Mouse (Mus musculus) erythroblast, embryonic 14.5 days (primary cell): ENCODE results near the gene Scaf1. TPM values are rescaled to one million over a fixed set of nuclear protein-coding genes. Genes with fewer than 3 reads are reported as not detected.
A peak's percentile ranks its signal among the peaks of the same experiment; 100 is the strongest.

Source experiments
- H3K27me3 ChIP-seq: 2 replicates; pipeline ENCODE4 v1.6.1; 2012; ENCODE audit warnings: inconsistent platforms; ENCODE audit not compliant: control insufficient read depth
- H3K36me3 ChIP-seq: 2 replicates; pipeline ENCODE4 v1.6.1; 2012; ENCODE audit warnings: mild to moderate bottlenecking, inconsistent platforms; ENCODE audit not compliant: control insufficient read depth
- H3K4me1 ChIP-seq: 2 replicates; pipeline ENCODE4 v1.6.1; 2012; ENCODE audit warnings: inconsistent platforms; ENCODE audit not compliant: control insufficient read depth
- H3K4me3 ChIP-seq: replicated peaks from 2 replicates; pipeline ENCODE3; 2012; ENCODE audit warnings: moderate library complexity, mild to moderate bottlenecking, inconsistent platforms
- H3K9me3 ChIP-seq: 2 replicates; pipeline ENCODE4 v1.6.1; 2012; ENCODE audit warnings: low read length, inconsistent platforms, mixed read lengths; ENCODE audit not compliant: control insufficient read depth
- GATA1 ChIP-seq: IDR thresholded peaks from 2 replicates; pipeline ENCODE4 v1.6.1; 2012; ENCODE audit warnings: low read length, inconsistent platforms, mixed read lengths
- TAL1 ChIP-seq: IDR thresholded peaks from 3 replicates; pipeline ENCODE4 v1.6.1; 2012; ENCODE audit warnings: low read length, inconsistent platforms, mixed read lengths
- polyA plus RNA-seq: library from polyadenylated mRNA; stranded (reverse); fragments of >175 nt; gene quantifications from 2 replicates; pipeline ENCODE4 v1.2.3, GENCODE M21; 2012

The Scaf1 gene
- polyA plus RNA-seq, 1 experiment = 29.6 TPM

DNA sequence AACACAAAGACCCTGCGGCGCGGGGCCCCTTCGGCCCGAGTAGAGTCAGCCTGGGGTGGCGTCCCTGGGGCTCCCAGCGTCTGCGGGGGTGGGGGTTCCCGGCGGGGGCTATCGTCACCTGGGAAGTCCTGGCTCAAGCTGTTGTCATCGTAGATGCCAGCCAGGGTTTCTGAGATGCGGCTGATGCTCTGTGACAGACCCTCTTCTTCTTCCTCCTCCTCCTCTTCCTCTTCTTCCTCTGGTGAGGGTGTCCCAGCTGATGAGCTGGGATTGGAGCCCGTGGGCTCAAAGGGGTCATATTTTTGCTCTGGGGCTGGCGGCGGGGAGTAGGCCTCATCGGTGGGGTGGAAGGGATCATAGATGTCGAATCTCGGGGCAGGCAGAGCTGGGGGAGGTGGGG lies 7.8 kb downstream of the Scaf1 start:
- Histone ChIP-seq H3K9me3 (peaks cover 18% of the 10 kb centered on the region), H3K36me3 (peaks cover 99% of the 10 kb centered on the region), H3K27me3 (peaks cover 2% of the 10 kb centered on the region; the same call in 1 of the 2 replicates), H3K4me3 (no peak overlapping the region), H3K4me1 (peaks cover 41% of the 10 kb centered on the region)
- no peak for TF ChIP-seq TAL1
- TF ChIP-seq GATA1 = no peak

DNA sequence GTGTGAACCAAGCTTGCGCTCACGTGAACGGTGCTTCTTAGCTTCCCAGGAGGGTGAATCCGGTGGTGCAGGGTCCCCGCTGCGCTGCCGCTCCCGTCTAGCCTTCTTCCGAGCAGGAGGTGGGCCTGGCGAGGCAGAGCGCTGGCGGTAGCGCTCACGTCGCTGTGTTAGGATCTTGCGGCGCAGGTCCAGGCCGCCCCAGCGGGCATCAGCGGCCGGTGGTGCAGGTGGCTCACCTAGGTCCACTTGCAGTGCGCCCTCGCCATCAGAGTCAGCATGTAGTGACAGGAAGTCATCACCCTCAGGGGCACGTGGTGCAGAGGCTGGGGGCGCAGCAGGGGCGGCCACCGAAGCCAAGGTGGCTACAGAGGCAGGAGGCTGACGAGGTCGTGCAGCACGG lies 8.3 kb downstream of the Scaf1 start:
- H3K9me3 ChIP-seq = peaks cover 18% of the 10 kb centered on the region
- peaks cover 35% of the 10 kb centered on the region for H3K4me1 ChIP-seq
- peaks cover 99% of the 10 kb centered on the region for H3K36me3 ChIP-seq
- TF ChIP-seq GATA1 (no peak), TAL1 (no peak)
- peaks cover 2% of the 10 kb centered on the region; the same call in 1 of the 2 replicates for H3K27me3 ChIP-seq
- no peak overlapping the region for H3K4me3 ChIP-seq

DNA sequence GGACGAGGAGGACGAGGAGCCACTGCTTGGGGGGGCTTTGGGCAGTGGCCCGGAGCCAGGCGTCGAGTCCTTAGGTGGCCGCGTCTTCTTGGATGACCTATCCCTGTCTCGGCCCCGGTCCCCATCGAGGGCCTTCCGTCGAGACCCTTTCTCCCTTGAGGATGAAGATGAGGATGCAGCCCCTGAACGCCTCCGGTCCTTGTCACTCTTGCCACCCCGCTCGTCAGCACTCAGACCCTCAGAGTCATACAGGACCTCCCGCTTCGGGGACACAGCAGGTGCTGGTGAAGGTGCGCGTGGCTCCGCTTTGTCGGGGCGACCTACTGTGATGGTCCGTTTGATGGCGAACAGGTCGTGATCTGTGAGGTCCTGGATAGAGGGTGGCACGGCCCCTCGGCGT lies 9.0 kb downstream of the Scaf1 start:
- H3K27me3 ChIP-seq = peaks cover 2% of the 10 kb centered on the region; the same call in 1 of the 2 replicates
- H3K4me3 ChIP-seq = no peak overlapping the region
- peaks cover 99% of the 10 kb centered on the region for H3K36me3 ChIP-seq
- H3K9me3 ChIP-seq = peaks cover 18% of the 10 kb centered on the region
- TF ChIP-seq TAL1 (no peak), GATA1 (no peak)
- H3K4me1 ChIP-seq = peaks cover 32% of the 10 kb centered on the region

DNA sequence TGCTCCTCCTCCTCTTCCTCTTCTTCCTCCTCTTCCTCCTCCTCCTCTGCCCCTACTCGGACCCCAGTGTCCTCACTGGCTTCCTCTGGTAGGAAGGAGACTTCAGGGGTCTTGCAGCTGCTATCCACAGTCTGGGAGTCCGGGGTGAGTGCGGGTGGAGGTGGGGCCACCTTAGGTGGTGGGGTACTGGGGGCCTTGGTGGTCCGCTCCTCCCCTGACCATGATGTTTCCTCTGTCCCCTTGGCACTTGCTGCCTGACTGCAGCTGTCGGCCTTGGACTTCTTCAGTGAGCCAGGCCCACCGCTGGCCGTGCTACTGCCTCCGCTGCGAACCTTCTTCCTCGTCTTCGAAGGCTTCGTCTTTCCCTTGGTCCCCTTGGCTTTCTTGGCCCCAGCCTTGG lies 9.7 kb downstream of the Scaf1 start:
- Histone ChIP-seq H3K4me3 (no peak overlapping the region), H3K4me1 (peaks cover 29% of the 10 kb centered on the region), H3K27me3 (peaks cover 2% of the 10 kb centered on the region; the same call in 1 of the 2 replicates), H3K36me3 (peaks cover 99% of the 10 kb centered on the region), H3K9me3 (peaks cover 18% of the 10 kb centered on the region)
- TF ChIP-seq TAL1 (no peak), GATA1 (no peak)

DNA sequence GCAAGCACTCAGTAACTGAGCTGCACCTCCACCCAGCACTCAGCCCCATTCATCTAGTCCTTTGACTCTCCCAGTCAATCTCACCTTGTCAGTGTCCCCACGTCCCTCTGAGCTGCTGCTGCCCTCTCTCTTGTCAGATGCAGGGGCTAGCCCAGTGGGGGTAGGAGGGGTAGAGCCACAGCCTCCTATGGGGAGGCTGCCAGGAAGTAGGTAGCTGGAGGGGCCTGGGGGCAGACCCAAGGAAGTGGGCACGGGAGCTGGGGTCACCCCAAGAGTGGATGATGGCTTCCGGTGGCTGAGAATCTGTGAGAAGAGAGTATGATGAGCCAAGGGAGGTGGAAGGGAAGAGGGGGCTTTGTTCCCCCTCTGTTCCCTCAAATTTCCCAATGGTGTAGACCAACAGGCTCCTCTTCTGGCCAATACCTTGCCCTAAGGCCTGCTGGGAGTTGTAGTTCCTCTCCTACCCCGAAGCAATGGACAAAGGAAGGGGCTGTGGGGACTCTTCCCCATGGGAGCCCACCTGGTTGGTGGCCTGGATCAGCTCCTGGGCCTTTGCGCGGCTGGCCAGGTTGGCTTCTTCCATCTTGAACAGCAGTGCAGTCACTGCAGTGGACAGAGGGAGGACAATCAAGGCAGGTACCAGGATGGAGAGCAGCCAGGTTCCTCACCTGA lies 10.7 kb downstream of the Scaf1 start:
- Histone ChIP-seq H3K9me3 (peaks cover 18% of the 10 kb centered on the region), H3K4me1 (peaks cover 35% of the 10 kb centered on the region), H3K36me3 (peaks cover 99% of the 10 kb centered on the region), H3K27me3 (peaks cover 2% of the 10 kb centered on the region; the same call in 1 of the 2 replicates), H3K4me3 (no peak overlapping the region)
- TF ChIP-seq TAL1 (no peak), GATA1 (no peak)

DNA sequence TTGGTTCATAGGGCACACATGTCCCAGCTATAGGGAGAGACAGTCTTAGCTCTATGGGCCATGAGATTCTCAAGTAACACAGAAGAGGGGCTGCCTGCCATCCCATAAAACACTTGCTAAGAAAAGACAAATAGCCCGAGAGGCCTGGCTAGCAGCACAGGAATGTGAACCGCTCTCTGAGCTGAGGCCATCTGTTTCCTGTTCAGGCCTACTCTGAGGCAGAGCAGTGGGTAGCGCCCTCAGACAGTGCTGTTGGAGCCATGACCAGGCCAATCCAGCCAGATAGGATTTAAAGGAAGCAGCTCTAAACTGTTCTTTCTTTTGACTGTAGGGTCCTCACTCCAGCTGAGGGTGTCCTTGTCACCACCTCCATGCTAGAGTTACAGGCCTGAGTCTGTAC lies 11.6 kb downstream of the Scaf1 start:
- Histone ChIP-seq H3K4me1 (peaks cover 34% of the 10 kb centered on the region), H3K4me3 (no peak overlapping the region), H3K9me3 (peaks cover 18% of the 10 kb centered on the region), H3K27me3 (peaks cover 2% of the 10 kb centered on the region; the same call in 1 of the 2 replicates), H3K36me3 (peaks cover 99% of the 10 kb centered on the region)
- TF ChIP-seq TAL1 = no peak
- no peak for TF ChIP-seq GATA1

DNA sequence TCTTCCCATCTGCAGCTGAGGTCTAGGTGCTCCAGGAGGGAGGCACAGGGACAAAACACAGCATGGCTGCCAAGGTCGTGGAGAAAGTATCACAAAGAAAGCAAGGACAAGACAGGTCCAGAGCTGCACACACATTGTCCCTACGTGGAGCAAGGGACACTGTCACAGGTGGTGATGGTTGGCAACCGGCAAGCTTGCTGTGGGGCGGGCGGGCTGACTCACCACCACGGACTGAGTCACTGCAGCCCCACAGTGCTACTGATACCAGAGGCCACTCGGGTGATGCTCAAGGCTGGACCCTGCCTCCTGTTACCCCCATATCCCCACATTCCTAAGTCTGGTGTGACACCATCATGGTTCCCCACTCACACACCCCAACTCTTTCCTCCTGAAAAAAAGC lies 13.7 kb downstream of the Scaf1 start:
- Histone ChIP-seq H3K36me3 (peaks cover 81% of the 10 kb centered on the region), H3K4me3 (no peak overlapping the region)

DNA sequence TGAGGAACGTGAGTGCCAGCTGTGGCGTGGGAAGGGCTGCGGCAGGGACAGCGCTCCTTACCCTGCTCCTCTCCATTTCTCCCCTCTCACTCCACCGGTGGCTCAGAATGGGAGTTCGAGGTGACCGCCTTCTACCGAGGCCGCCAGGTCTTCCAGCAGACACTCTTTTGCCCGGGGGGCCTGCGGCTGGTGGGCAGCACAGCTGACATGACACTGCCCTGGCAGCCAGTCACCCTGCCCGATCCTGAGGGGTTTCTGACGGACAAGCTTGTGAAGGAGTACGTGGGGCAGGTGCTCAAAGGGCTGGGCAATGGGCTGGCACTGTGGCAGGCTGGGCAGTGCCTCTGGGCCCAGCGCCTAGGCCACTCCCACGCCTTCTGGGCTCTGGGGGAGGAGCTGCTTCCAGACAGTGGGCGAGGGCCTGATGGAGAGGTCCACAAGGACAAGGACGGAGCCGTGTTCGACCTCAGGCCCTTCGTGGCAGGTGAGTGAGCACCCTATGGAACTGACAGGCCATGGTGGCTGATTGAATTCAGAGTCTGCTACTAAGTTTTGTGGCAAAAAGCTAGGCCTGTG lies 15.5 kb downstream of the Scaf1 start:
- peaks cover 68% of the 10 kb centered on the region for H3K36me3 ChIP-seq

More for the DNA sequence above, 13.7 kb downstream of the Scaf1 start:
- H3K27me3 ChIP-seq = no peaks in the 10 kb centered on the region; the same call in 1 of the 2 replicates
- H3K9me3 ChIP-seq = peaks cover 7% of the 10 kb centered on the region
- peaks cover 45% of the 10 kb centered on the region for H3K4me1 ChIP-seq
- TF ChIP-seq TAL1 = no peak
- no peak for TF ChIP-seq GATA1

DNA sequence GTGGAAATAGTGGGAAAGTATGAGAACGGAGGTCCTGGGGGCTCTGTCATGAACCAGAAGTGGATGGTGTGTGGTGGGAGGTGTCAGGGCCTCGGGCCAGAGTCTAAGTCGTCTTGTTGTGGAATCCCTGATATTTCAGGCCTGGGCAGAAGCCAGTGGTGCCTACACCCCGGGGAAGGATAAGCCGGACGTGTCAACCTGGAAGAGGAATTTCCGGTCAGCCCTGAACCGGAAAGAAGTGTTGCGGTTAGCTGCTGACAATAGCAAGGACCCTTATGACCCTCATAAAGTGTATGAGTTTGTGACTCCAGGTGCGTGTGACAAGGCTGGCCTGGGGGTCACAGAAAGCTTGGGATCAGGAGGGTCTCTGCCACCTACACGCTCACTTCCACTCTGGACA lies 16.4 kb downstream of the Scaf1 start:
- Histone ChIP-seq H3K4me3 (peak overlapping the region; percentile 55), H3K4me1 (peaks cover 63% of the 10 kb centered on the region), H3K9me3 (no peaks in the 10 kb centered on the region), H3K27me3 (no peaks in the 10 kb centered on the region), H3K36me3 (peaks cover 68% of the 10 kb centered on the region)
- TF ChIP-seq TAL1 = no peak
- no peak for TF ChIP-seq GATA1

More for the DNA sequence above, 15.5 kb downstream of the Scaf1 start:
- H3K4me1 ChIP-seq = peaks cover 57% of the 10 kb centered on the region
- no peak for TF ChIP-seq TAL1
- no peak for TF ChIP-seq GATA1
- H3K4me3 ChIP-seq = no peak overlapping the region
- no peaks in the 10 kb centered on the region for H3K9me3 ChIP-seq
- no peaks in the 10 kb centered on the region for H3K27me3 ChIP-seq
